Mouse (Mus musculus): Measurements from ENCODE around the gene Tbc1d16. TPM values are rescaled to one million over a fixed set of nuclear protein-coding genes. Genes with fewer than 3 reads are reported as not detected.

Tbc1d16 gene
- total RNA-seq, 2 experiments from 2014 or later, result 14.3 to 18.5 TPM

DNA sequence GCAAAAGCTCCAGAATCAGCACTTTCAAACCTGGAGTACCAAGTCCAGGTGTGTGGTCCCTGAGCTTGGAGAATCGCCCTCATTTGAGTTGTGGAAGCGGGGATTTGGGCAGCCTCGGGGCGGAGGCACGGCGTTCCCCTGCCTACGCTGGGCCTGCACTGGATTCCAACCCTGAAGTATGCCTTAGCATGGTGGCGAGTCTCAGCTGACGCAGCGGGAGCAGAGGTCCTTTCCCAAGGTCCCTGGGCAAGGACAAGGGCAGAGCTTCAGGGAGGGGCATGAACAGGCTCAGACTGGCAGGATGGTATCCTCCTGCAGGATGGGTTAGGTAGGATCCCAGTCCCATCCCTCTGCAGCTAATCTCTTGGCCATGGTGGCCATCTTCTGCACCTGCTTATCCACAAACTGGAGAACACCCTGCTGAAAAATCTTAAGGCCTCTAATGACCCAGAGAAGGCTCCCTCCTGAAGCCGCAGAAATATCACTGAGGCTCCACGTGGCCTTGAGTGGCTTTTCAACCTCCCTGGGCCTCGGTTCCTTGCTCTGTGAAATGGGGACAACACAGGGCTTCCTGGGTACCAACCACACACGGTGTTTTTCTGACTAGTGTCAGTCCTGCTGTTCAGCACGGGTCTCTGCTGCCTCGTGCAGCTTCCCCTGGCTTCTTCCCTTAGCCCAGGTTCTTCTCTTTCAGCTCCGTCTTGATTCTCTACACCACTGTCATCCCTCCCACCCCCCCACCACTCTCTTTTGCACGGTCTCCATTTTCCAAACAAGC lies 98.8 kb downstream of the Tbc1d16 start:
- intact Hi-C loops (cut with DNase I; ENCODE audit: low total_unique reads), result no loop called here
- no peak for DNase-seq

DNA sequence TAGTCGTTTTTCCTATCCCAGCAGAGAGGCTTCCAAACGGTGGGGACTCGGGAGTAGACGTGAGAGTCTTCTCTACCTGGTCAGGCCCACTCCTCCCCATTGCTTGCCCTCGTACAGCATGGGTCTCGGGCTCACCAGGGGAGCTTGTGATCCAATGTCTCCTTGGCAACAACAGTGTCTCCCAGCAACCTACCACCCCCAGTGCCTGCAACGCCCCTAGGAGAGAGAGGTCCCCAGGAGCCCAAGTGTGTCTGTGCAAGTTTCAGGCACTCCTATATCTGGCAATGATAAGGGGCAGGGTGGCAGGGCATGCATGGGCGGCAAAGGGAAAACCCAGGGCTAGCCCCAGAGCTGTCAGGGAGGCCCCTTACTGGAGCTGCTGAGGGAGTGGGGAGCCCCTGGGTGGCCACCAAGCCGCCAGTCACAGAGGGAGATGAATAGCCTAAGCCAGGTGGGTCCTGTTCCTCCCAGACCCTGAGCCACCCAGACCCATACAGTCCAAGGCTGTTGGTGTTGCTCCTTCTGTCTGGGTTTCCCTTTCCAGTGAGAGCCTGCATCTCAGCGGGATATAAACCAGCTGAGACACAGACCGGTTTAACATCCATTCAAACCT lies 99.5 kb downstream of the Tbc1d16 start:
- DNase-seq, result no peak
- intact Hi-C loops (cut with DNase I; ENCODE audit: low total_unique reads), result no loop called here

DNA sequence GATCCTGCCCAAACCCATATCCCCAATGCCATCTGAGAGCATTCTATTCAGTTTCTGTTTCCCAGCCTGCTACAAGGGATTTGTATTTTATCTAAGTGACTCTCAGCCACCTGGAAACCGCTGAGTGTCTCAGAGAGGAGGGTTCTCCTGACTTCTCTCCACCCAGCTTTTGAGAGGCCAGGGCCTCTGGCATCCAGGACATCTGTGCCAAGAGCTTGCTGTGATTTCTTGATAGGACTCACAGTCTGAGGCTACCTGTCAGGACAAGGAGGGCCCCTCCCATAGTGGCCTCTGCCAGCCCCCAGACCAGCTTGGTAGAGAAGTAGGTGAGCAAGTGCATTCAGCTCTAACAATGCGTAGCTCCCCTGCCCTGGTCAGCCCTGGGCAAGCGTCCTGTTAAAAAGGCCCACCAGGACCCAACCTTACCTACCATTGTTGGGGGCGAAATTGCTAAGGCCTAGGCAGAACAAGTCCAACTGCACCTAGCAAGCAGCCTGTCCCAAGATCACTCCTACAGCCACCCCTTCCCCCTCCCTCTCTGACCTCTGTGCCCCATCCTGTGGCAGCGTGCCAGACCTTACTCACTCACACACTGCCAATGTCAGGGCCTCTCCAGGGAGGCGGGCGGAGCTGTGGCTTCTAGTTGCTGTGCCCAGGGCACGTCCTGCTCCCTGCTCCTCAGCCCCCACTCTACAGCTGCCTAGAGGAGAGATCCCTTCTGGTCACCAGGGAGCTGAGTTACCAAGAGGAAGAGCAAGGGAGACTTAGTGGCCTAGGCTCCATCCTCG lies 100.4 kb downstream of the Tbc1d16 start:
- intact Hi-C loops (cut with DNase I; ENCODE audit: low total_unique reads), result no loop called here
- peak; percentile 76 for DNase-seq

DNA sequence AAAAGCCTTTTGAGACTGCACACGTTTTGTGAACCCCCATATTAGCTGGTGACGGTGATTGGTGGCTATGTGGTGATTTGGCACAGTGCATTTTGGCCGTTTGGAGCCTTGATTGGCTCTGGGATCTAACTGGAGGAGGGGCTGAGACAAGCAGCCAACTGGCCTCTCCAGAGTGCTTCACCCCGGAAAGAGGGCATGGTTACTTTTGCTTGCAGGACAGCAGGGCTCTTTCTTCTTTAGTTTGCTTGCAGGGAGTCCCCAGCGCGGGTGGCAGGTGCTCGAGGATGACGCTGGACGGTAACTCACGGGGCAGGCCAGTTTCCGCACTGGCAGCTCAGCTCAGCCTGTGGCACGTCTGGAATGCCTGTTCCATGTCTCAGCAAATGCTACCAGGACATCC lies 101.2 kb downstream of the Tbc1d16 start:
- DNase-seq, result no peak

DNA sequence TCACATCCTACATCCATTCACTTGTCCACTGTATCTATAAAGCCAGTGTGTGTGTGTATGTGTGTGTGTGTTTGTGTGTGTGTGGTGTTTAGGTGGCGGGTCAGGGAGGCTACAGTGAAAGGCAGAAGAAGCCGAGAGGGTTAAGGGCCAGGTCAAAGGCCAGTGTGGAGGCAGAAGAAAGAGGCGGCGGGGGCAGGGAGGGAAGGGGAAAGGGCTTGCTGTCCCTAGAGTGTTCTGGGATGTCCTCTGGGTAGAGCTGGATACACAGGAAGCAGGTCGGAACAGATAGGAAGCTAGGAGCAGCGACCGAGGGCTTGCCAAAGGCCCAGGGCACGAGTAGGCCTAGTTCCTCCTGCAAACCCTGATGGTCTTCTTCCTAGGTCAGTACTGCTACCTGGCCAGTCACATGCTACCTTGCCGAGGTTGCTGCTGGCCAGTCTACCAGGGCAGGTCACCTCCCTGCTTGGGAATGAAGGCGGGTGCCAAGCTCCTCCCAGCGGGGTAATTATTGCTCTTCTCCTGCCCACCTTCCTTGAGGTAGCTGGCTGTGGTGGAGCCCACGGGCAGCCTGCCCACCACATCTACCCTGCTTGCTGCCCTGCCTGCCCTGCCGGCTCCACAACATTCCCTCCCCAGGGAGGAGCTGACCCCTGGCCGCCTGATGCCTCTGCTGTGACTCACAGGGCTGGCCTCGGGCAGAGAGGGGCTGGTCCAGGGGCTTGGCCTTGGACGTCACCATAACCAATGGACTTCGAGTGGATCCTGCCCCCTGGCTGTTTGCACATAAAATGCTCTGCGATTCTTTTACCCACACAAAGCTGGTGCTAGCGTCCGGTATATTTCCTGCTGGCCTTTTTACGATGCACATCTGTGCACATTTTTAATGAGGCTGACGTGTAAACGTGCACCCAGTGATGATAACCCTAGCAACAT lies 102.1 kb downstream of the Tbc1d16 start:
- peak; percentile 90 for DNase-seq
- intact Hi-C loops (cut with DNase I; ENCODE audit: low total_unique reads), result no loop called here

More for the DNA sequence above, 101.2 kb downstream of the Tbc1d16 start:
- intact Hi-C loops (cut with DNase I; ENCODE audit: low total_unique reads), result no loop called here

DNA sequence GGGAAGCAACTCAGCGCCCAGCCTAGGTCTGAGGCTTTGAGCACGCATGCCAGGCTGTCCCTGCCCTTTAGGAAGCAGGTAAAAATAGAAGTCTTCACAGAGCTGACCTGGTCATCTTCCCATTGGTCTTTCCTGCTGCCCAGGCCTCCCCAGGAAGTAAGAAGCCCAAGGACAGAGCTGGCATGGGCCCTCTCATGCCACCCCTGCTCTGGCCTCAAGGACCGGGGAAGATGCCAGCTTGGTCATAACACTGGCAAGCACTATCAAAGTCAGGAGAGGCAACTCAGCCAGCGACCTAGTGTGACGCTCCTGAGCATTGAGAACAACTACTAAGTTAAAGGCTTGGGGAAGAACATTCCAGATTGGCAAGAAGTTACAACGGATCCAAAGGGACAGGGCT lies 103.8 kb downstream of the Tbc1d16 start:
- intact Hi-C loops (cut with DNase I; ENCODE audit: low total_unique reads), result no loop called here
- peak; percentile 63 for DNase-seq

DNA sequence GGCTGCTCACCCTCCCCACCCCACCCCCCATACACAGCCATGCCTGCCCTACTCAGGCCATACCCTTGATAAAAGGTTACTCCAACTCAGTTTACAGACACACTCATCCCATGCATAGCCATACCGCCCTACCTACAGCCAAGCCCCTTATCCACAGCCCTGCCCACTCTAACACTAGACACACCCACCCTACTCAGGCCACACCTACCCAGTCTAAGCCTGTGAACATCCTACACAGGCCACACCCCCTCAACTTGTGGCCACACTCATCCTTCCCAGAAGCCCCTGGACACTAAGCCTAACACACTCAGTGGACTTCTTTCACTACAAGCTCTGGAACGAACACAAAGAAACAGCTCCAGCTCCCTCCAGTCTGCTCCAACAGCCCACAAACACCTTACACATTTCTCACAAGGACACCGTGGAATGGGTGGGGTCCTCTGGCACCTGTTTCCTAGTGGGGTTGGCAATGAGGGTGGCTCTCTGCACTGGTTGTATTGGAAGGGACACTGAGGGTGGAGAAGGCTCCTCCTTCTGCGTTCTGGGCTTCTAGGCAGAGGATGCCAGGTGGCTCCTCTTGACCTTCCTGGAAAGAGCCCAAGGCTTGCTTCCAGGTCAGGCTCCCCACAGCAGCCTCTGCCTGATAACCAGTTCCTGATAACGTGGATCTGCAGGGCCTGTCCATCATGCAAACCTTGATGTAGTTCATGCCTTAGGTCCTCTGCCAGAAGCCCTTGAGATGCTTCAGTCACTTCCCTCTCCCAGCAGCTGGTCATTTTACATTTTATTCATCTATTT lies 104.6 kb downstream of the Tbc1d16 start:
- intact Hi-C loops (cut with DNase I; ENCODE audit: low total_unique reads), result no loop called here
- no peak for DNase-seq

DNA sequence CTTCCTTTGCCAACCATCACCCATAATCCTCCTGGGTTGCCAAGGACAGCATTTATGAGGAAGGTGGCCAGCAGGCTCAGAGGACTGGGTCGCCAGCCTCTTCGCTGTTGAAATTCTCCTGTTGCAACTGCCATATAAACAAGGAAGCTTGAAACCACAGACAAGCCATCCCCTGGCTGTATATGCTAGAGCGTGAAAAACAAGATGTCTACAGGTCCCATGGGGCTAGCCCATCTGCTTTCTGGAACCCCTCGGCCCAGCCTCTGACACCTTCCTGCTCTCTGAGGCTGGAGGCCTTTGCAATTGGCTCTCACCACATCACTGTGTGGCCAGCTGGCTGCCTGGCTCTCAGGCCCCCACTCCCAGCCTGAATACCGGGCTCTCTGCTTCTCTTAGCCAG lies 105.9 kb downstream of the Tbc1d16 start:
- no peak for DNase-seq
- intact Hi-C loops (cut with DNase I; ENCODE audit: low total_unique reads), result no loop called here

DNA sequence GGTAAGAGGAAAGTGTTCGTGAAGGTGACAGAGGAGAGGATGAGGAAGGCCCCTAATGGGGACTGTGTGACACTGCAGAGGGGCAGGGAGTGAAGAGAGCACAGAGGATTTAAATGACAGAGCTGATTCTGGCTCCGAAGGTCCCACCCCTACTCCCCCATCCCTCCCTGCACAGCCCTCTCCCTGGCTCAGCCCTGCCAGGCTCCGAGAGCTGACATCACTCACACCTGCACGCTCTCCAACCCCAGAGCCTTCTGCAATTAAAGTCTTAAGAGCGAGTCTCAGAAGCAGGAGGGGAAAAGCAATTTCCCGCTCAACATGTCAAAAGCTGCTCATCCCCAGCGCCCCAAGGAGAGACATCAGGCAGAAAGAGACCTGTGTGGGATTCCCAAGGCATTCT lies 109.4 kb downstream of the Tbc1d16 start:
- no peak for DNase-seq
- intact Hi-C loops (cut with DNase I; ENCODE audit: low total_unique reads), result no loop called here

DNA sequence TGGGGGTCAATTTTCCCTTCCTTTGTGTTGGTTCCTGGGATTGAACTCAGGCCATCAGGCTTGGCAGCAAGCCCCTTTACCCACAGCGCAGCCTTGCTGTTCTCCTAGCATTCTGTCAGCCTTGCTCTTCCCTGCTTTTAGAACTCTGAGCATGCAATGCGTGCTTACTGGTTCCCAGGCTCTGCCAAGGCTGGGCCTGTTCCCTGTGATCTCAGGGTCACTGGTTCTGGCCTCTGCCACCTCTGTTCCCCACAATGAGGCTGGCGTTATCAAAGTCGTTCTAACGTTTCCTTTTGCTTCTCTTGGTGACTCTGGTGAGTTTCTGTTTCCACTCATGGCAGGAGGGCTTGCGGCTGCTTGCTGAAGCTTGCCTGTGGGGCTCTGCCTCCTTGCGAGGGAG lies 110.4 kb downstream of the Tbc1d16 start:
- no peak for DNase-seq

DNA sequence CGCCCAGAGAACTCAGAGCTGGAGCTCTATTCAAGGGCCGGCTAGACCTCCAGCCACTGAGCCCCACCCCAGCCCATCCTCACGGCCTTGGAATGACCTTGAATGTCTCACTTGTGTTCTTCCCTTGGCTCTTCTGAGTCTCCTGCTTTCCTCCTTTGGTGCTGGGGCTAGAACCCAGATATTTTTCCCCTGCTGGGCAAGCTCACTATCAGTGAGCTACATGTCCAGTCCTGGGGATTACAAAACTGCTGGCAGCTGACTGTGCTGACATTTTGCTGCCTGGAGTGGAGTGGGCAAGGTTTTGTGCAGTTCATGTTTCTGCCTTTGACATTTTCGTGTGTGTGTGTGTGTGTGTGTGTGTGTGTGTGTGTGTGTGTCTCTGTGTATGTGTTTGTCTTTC lies 111.3 kb downstream of the Tbc1d16 start:
- intact Hi-C loops (cut with DNase I; ENCODE audit: low total_unique reads), result no loop called here
- DNase-seq, result no peak

More for the DNA sequence above, 110.4 kb downstream of the Tbc1d16 start:
- intact Hi-C loops (cut with DNase I; ENCODE audit: low total_unique reads), result no loop called here

DNA sequence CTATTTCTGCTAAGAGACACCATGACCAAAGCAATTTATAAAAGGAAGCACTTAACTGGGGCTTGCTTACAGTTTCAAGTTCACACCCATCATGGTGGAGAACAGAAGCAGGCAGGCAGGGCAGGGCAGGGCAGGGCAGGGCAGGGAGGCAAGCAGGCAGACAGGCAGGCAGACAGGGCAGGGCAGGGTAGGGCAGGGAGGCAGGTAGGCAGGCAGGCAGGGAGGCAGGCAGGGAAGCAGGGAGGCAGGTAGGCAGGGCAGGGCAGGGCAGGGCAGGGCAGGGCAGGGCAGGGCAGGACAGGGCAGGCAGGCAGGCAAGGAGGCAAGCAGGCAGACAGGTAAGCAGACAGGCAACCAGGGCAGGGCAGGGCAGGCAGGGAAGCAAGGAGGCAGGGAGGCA lies 115.6 kb downstream of the Tbc1d16 start:
- no peak for DNase-seq
- intact Hi-C loops (cut with DNase I; ENCODE audit: low total_unique reads), result no loop called here

DNA sequence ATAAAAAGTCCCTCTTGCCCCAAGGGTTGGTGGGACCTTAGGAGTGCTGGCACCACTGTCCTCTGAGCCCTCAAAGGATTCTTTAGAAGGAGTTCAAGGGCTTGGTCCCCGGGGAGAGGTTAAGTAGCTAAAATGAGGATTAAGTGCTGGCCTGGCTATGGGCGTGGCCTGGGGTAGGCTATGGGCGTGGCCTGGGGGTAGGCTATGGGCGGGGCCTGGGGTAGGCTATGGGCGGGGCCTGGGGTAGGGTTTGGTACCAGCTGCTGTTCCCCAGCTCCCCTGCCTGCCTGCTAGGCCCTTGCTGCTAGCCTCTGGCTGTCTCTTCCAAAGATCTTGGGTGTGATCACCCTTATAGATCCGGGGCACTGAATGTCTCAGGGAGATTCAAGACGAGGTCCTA lies 117.0 kb downstream of the Tbc1d16 start:
- intact Hi-C loops (cut with DNase I; ENCODE audit: low total_unique reads), result no loop called here

DNA sequence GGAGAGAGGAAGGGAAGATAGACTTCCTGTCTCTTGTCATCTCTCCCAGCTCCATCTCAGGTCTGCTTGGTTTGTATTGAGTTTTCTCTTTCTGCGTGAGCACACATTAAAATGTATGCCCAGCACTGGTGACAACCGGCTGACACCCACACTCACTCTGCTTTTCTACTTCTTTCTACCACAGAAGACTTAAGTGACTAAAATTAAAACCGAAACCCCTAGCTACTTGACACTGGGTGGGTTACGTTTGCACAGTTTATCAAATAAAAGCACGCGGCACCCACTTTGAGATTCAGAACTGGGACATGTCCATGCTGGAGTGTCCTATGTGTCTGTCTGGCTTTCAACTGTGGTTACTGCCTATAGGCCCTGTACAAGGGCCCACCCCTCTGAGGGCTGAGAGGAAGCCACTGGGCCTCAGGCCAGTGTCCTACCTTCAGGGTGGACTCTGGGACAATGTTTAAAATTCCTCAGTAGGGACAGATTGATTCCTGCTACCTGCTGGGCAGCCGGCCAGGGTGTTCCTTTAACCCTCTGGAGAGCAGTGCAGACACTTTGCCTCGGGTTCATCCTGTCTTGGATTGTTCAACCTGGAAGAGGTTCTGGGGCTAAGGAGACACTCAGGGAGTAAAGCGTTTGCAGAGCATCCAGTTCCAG lies 118.8 kb downstream of the Tbc1d16 start:
- DNase-seq, result no peak
- intact Hi-C loops (cut with DNase I; ENCODE audit: low total_unique reads), result no loop called here

More for the DNA sequence above, 117.0 kb downstream of the Tbc1d16 start:
- no peak for DNase-seq

DNA sequence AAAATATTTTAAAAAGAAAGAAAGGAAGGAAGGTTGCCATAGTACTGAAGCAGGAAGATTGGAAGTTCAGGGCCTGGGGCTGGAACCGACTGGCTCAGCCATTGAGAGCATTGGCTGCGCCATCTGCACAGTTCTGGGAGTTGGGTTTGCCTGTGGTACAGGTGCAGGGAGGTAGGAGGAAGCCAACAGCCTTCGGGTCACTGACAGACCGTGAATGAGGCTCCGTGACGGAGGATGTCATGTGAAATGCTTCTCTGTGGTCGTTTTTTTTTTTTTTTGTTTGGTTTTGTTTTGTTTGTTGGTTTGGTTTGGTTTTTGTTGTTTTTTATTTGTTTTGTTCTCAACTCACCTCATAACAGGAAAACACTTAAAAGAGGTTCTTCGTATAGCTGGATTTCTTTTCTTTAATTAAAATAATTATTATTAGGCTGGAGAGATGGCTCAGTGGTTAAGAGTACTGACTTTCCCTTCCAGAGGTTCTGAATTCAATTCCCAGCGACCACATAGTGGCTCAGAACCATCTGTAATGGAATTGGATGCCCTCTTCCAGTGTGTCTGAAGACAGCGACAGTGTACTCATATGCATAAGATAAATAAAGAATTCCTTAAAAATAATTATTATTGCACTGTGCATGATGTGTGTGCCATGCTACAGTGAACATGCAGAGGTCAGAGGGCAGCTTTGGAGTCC lies 119.6 kb downstream of the Tbc1d16 start:
- intact Hi-C loops (cut with DNase I; ENCODE audit: low total_unique reads), result no loop called here
- DNase-seq, result no peak

DNA sequence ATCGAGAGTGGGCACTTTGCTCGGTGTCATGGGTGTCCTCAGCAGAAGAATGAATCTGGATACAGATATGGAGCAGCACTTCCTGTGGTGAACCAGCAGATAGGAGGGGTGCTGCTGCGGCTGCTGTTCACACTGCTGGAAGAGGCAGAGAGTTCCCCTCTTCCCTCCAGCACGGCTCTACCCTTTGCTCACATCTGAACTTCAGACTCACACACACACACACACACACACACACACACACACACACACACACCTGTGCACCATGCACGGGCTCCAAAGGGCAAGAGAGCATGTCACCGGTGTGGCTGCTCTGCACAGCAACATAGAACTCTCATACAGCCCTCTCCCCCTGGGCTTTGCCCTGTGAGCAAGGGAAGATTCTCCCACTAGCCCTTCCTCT lies 122.0 kb downstream of the Tbc1d16 start:
- intact Hi-C loops (cut with DNase I; ENCODE audit: low total_unique reads), result no loop called here
- DNase-seq, result no peak

DNA sequence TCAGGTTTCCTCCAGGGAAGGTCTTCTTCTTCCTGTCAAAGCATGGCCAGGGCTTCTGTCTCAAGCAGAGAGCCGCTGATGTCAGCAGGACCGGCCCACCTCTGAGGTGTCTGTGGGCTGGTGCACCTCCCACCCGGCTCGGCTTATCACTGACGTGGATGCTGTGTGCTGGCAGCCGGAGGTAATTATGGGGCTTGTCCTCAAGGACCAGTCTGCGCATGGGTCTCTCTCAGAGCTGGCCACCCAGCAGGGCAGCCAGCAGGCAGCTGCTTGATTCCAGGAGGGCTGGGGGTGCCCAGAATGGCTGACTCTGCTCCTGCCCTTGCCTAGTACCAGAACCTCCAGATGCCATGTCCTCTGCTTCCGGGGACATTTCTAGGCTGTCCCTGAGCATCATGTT lies 122.6 kb downstream of the Tbc1d16 start:
- no peak for DNase-seq
- intact Hi-C loops (cut with DNase I; ENCODE audit: low total_unique reads), result no loop called here
